Comparison of ENCODE assay signal across 8 mouse cellular contexts in genomic region chr14:76791811-76792571, GRCm38 (mm10).
DNase-seq lines count a peak whose midpoint lies in the region; ATAC-seq and TF ChIP-seq lines count a peak whose summit lies in the region.

No protein-coding gene starts in this region.

- H3K4me3 ChIP-seq in kidney, embryonic 15.5 days (replicated peaks) = no peak overlapping the region
- H3K4me3 ChIP-seq in cortical plate, adult 2 months (ENCODE audit: insufficient read depth, low read length) = no peak overlapping the region
- H3K4me3 ChIP-seq in hindbrain, embryonic 14.5 days (replicated peaks; ENCODE audit: low read length) = no peak overlapping the region
- no peak overlapping the region for H3K4me3 ChIP-seq in limb, embryonic 15.5 days

- no peak overlapping the region for H3K9ac ChIP-seq in kidney, embryonic 15.5 days
- H3K9ac ChIP-seq in hindbrain, embryonic 14.5 days = no peak overlapping the region
- H3K9ac ChIP-seq in limb, embryonic 15.5 days = no peak overlapping the region

- no peaks in the 10 kb centered on the region for H3K27me3 ChIP-seq in kidney, embryonic 15.5 days
- H3K27me3 ChIP-seq in hindbrain, embryonic 14.5 days (ENCODE audit: control insufficient read depth, insufficient read depth, low read length) = no peaks in the 10 kb centered on the region
- H3K27me3 ChIP-seq in limb, embryonic 15.5 days = no peaks in the 10 kb centered on the region

- peaks cover 19% of the 10 kb centered on the region for H3K4me1 ChIP-seq in kidney, embryonic 15.5 days
- peaks cover 4% of the 10 kb centered on the region for H3K4me1 ChIP-seq in cortical plate, adult 2 months (ENCODE audit: control insufficient read depth, insufficient read depth, low read length)
- peaks cover 9% of the 10 kb centered on the region for H3K4me1 ChIP-seq in hindbrain, embryonic 14.5 days (replicated peaks; ENCODE audit: control insufficient read depth, insufficient read depth, low read length)
- H3K4me1 ChIP-seq in limb, embryonic 15.5 days = peaks cover 26% of the 10 kb centered on the region

- H3K27ac ChIP-seq in kidney, embryonic 15.5 days = peak overlapping the region; percentile 11; the same call in 1 of the 2 replicates
- H3K27ac ChIP-seq in cortical plate, adult 2 months (ENCODE audit: insufficient read depth, low read length) = peak overlapping the region; percentile 40
- peak overlapping the region; percentile 60 for H3K27ac ChIP-seq in hindbrain, embryonic 14.5 days
- H3K27ac ChIP-seq in limb, embryonic 15.5 days = peak overlapping the region; percentile 34

- WGBS in kidney, embryonic 15.5 days = 33% methylated on average over 6 of the region's 6 CpGs
- 16% methylated on average over 6 of the region's 6 CpGs for WGBS in hindbrain, embryonic 14.5 days
- 23% methylated on average over 6 of the region's 6 CpGs for WGBS in limb, embryonic 15.5 days

- ATAC-seq in kidney, embryonic 15.5 days (replicated peaks; ENCODE audit: low FRiP score) = no peak
- peak; percentile 66; the same call in 1 of the 2 replicates for ATAC-seq in hindbrain, embryonic 14.5 days (ENCODE audit: low FRiP score)
- no peak for ATAC-seq in limb, embryonic 15.5 days (ENCODE audit: insufficient number of reproducible peaks, low FRiP score, low TSS enrichment, low read depth)
- ATAC-seq in monocyte, adult 5-6 weeks (replicated peaks; ENCODE audit: insufficient number of reproducible peaks, low FRiP score, low TSS enrichment, poor library complexity, severe bottlenecking) = no peak

- H3K9me3 ChIP-seq in kidney, embryonic 15.5 days (replicated peaks) = no peaks in the 10 kb centered on the region
- no peaks in the 10 kb centered on the region for H3K9me3 ChIP-seq in hindbrain, embryonic 14.5 days (ENCODE audit: control insufficient read depth, low read length)
- H3K9me3 ChIP-seq in limb, embryonic 15.5 days = no peaks in the 10 kb centered on the region

- peak; percentile 20; the same call in 1 of the 2 replicates for TF ChIP-seq POLR2A in cortical plate, adult 2 months (IDR thresholded peaks at IDR 0.05; ENCODE audit: extremely low read depth, insufficient read depth, low read length)

- H3K4me2 ChIP-seq in kidney, embryonic 15.5 days = no peak overlapping the region
- H3K4me2 ChIP-seq in hindbrain, embryonic 14.5 days (replicated peaks) = no peak overlapping the region
- no peak overlapping the region for H3K4me2 ChIP-seq in limb, embryonic 15.5 days

- H3K36me3 ChIP-seq in kidney, embryonic 15.5 days = no peaks in the 10 kb centered on the region
- no peaks in the 10 kb centered on the region for H3K36me3 ChIP-seq in hindbrain, embryonic 14.5 days (replicated peaks; ENCODE audit: control insufficient read depth, insufficient read depth)
- no peaks in the 10 kb centered on the region for H3K36me3 ChIP-seq in limb, embryonic 15.5 days

- no peak for TF ChIP-seq CTCF in cortical plate, adult 2 months (IDR thresholded peaks at IDR 0.05; ENCODE audit: extremely low read depth, insufficient read depth, low read length)

- DNase-seq in kidney, postnatal 10 days = no peak
- DNase-seq in hindbrain, embryonic 14.5 days (ENCODE audit: low spot score) = peak; percentile 56
- DNase-seq in yolk sac, embryonic 10.5 days (ENCODE audit: low spot score) = peak; percentile 44
- DNase-seq in kidney, adult 8-10 months = no peak

Comparison
In these comparisons a context has a peak if more than half of its experiments do, and no peak if none do; other contexts are left out.
1. DNase-seq: peak in hindbrain, embryonic 14.5 days (single experiment) and yolk sac, embryonic 10.5 days (single experiment); none in kidney, postnatal 10 days (single experiment) and kidney, adult 8-10 months (0 of 2).
2. Peak in every context shown above with its lines, with median percentiles within 50 percentile points of each other: H3K27ac ChIP-seq.